Mouse (Mus musculus) olfactory bulb, adult 2 months (tissue): ENCODE results near the gene Xrcc5.

Experiments used
- CTCF ChIP-seq: fragments of 200-500 bp; IDR thresholded peaks from 2 replicates; pipeline ENCODE4 v1.5.1; 2012; ENCODE audit warnings: low read depth, mild to moderate bottlenecking, low read length, moderate library complexity; ENCODE audit not compliant: insufficient read depth
- POLR2A ChIP-seq: fragments of 200-500 bp; IDR thresholded peaks from 2 replicates; pipeline ENCODE4 v1.6.1; 2012; ENCODE audit warnings: mild to moderate bottlenecking, low read depth, low read length, moderate library complexity; ENCODE audit not compliant: insufficient read depth

DNA sequence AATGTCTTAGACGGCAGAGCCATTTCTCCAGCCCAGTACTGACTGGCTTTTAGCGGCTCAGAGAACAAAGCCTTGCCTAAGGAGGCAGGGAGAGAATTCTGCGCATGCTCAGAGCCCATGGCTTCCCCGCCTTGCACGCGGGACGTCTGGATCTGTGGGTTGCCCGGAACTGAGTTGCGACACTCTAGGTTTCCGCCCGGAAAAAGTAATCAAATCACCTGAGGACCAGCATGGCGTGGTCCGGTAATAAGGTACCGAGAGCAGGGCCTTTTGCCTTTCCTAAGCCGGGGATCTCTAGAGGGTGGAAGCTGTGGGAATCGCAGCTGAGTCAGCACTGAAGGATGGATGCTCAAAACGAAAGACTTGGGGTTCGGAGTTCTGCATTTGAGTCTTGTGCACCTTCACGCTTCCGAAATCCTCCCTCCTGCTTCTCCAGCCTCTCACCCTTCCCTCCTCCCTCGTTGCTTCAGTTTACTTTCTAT is at the start of gene Xrcc5:
- TF ChIP-seq POLR2A (0 out of 2 replicates have a peak, but pooled peaks have one; percentile 38), CTCF (no peak)
